Mouse (Mus musculus): ENCODE results near the gene Ddx18. TPM values are rescaled to one million over a fixed set of nuclear protein-coding genes. Genes with fewer than 3 reads are reported as not detected.

Gene Ddx18
- polyA plus RNA-seq (2016; fragmentation: Nextera tagmentation; extraction: Ambion mirVana) = 80.4 and 81.5 TPM in 2 replicates

GRCm38 (mm10) chr1:121567521-121568489 is at the start of gene Ddx18:
Gene Ddx18, minus strand, starts transcription at chr1:121567989.
- no peaks in the 10 kb centered on the region for H3K9me3 ChIP-seq
- ATAC-seq (ENCODE audit: low FRiP score) = peak; percentile 99
- H3K4me2 ChIP-seq = peak within 1 kb of the TSS; percentile 72
- H3K27ac ChIP-seq = 0 out of 2 replicates have a peak within 1 kb of the TSS, but pooled peaks have one; percentile 46
- H3K4me1 ChIP-seq = peaks cover 8% of the 10 kb centered on the region
- H3K27me3 ChIP-seq = no peaks in the 10 kb centered on the region
- H3K4me3 ChIP-seq (replicated peaks) = peak within 1 kb of the TSS; percentile 81
- peaks cover 26% of the 10 kb centered on the region for H3K36me3 ChIP-seq (replicated peaks)
- peak within 1 kb of the TSS; percentile 71 for H3K9ac ChIP-seq
- 7% methylated on average over 53 of the region's 53 CpGs for WGBS

- ATAC-seq (ENCODE audit: low FRiP score) = no peak
- no peak overlapping the region for H3K27ac ChIP-seq
- H3K9me3 ChIP-seq = no peaks in the 10 kb centered on the region
- H3K4me3 ChIP-seq (replicated peaks) = no peak overlapping the region
- no peak overlapping the region for H3K9ac ChIP-seq
- H3K36me3 ChIP-seq (replicated peaks) = no peaks in the 10 kb centered on the region
- no peaks in the 10 kb centered on the region for H3K4me1 ChIP-seq
- H3K27me3 ChIP-seq = no peaks in the 10 kb centered on the region
- WGBS = 72% methylated on average over 7 of the region's 7 CpGs
- no peak overlapping the region for H3K4me2 ChIP-seq
Measured at GRCm38 (mm10) chr1:121608000-121608399, 40.2 kb upstream of the Ddx18 start.

GRCm38 (mm10) chr1:121605118-121605517 is 37.3 kb upstream of the Ddx18 start:
- H3K27me3 ChIP-seq = no peaks in the 10 kb centered on the region
- no peak for ATAC-seq (ENCODE audit: low FRiP score)
- WGBS = 64% methylated on average over 6 of the region's 6 CpGs

GRCm38 (mm10) chr1:121601893-121602292 is 34.1 kb upstream of the Ddx18 start:
- H3K9me3 ChIP-seq = no peaks in the 10 kb centered on the region
- ATAC-seq (ENCODE audit: low FRiP score) = no peak
- H3K9ac ChIP-seq = no peak overlapping the region
- H3K4me2 ChIP-seq = no peak overlapping the region
- no peak overlapping the region for H3K27ac ChIP-seq
- 75% methylated on average over 6 of the region's 6 CpGs for WGBS
- no peak overlapping the region for H3K4me3 ChIP-seq (replicated peaks)
- no peaks in the 10 kb centered on the region for H3K36me3 ChIP-seq (replicated peaks)
- no peaks in the 10 kb centered on the region for H3K27me3 ChIP-seq
- no peaks in the 10 kb centered on the region for H3K4me1 ChIP-seq

More at GRCm38 (mm10) chr1:121605118-121605517, 37.3 kb upstream of the Ddx18 start:
- no peaks in the 10 kb centered on the region for H3K9me3 ChIP-seq
- H3K9ac ChIP-seq = no peak overlapping the region
- no peaks in the 10 kb centered on the region for H3K36me3 ChIP-seq (replicated peaks)
- H3K27ac ChIP-seq = no peak overlapping the region
- no peaks in the 10 kb centered on the region for H3K4me1 ChIP-seq
- no peak overlapping the region for H3K4me3 ChIP-seq (replicated peaks)
- H3K4me2 ChIP-seq = no peak overlapping the region

GRCm38 (mm10) chr1:121601084-121601483 is 33.3 kb upstream of the Ddx18 start:
- H3K27me3 ChIP-seq = no peaks in the 10 kb centered on the region
- H3K9me3 ChIP-seq = no peaks in the 10 kb centered on the region
- no peak overlapping the region for H3K9ac ChIP-seq
- H3K36me3 ChIP-seq (replicated peaks) = no peaks in the 10 kb centered on the region
- no peaks in the 10 kb centered on the region for H3K4me1 ChIP-seq
- no peak overlapping the region for H3K4me2 ChIP-seq
- no peak overlapping the region for H3K27ac ChIP-seq
- no peak for ATAC-seq (ENCODE audit: low FRiP score)
- 36% methylated on average over 1 of the region's 1 CpGs for WGBS
- no peak overlapping the region for H3K4me3 ChIP-seq (replicated peaks)

- 82% methylated on average over 3 of the region's 3 CpGs for WGBS
- ATAC-seq (ENCODE audit: low FRiP score) = no peak
- H3K4me1 ChIP-seq = no peaks in the 10 kb centered on the region
- H3K9ac ChIP-seq = no peak overlapping the region
- no peak overlapping the region for H3K27ac ChIP-seq
- no peaks in the 10 kb centered on the region for H3K36me3 ChIP-seq (replicated peaks)
- no peaks in the 10 kb centered on the region for H3K9me3 ChIP-seq
- H3K4me3 ChIP-seq (replicated peaks) = no peak overlapping the region
- no peak overlapping the region for H3K4me2 ChIP-seq
- H3K27me3 ChIP-seq = no peaks in the 10 kb centered on the region
Measured at GRCm38 (mm10) chr1:121598421-121598820, 30.6 kb upstream of the Ddx18 start.

- ATAC-seq (ENCODE audit: low FRiP score) = peak; percentile 65; the same call in 1 of the 2 replicates
- H3K9ac ChIP-seq = no peak overlapping the region
- H3K4me3 ChIP-seq (replicated peaks) = no peak overlapping the region
- H3K27me3 ChIP-seq = no peaks in the 10 kb centered on the region
- H3K4me2 ChIP-seq = no peak overlapping the region
- no peaks in the 10 kb centered on the region for H3K36me3 ChIP-seq (replicated peaks)
- WGBS = 23% methylated on average over 4 of the region's 4 CpGs
- H3K4me1 ChIP-seq = no peaks in the 10 kb centered on the region
- no peaks in the 10 kb centered on the region for H3K9me3 ChIP-seq
- H3K27ac ChIP-seq = no peak overlapping the region
Measured at GRCm38 (mm10) chr1:121596951-121597625, 29.3 kb upstream of the Ddx18 start.

- WGBS = 86% methylated on average over 6 of the region's 6 CpGs
- H3K9me3 ChIP-seq = no peaks in the 10 kb centered on the region
Measured at GRCm38 (mm10) chr1:121584838-121585237, 17.0 kb upstream of the Ddx18 start.

GRCm38 (mm10) chr1:121581133-121581855 is 13.5 kb upstream of the Ddx18 start:
- no peaks in the 10 kb centered on the region for H3K27me3 ChIP-seq
- ATAC-seq (ENCODE audit: low FRiP score) = no peak
- H3K36me3 ChIP-seq (replicated peaks) = no peaks in the 10 kb centered on the region
- no peak overlapping the region for H3K4me3 ChIP-seq (replicated peaks)
- H3K9me3 ChIP-seq = no peaks in the 10 kb centered on the region
- no peak overlapping the region for H3K9ac ChIP-seq
- WGBS = 90% methylated on average over 5 of the region's 5 CpGs
- no peak overlapping the region for H3K4me2 ChIP-seq
- no peak overlapping the region for H3K27ac ChIP-seq
- H3K4me1 ChIP-seq = no peaks in the 10 kb centered on the region

More at GRCm38 (mm10) chr1:121584838-121585237, 17.0 kb upstream of the Ddx18 start:
- Histone ChIP-seq H3K4me3 (replicated peaks) (no peak overlapping the region), H3K4me2 (no peak overlapping the region), H3K36me3 (replicated peaks) (no peaks in the 10 kb centered on the region), H3K4me1 (no peaks in the 10 kb centered on the region), H3K27ac (no peak overlapping the region), H3K9ac (no peak overlapping the region), H3K27me3 (no peaks in the 10 kb centered on the region)
- ATAC-seq (ENCODE audit: low FRiP score) = no peak

GRCm38 (mm10) chr1:121577491-121577890 is 9.7 kb upstream of the Ddx18 start:
- H3K27ac ChIP-seq = no peak overlapping the region
- H3K9ac ChIP-seq = no peak overlapping the region
- H3K27me3 ChIP-seq = no peaks in the 10 kb centered on the region
- H3K9me3 ChIP-seq = no peaks in the 10 kb centered on the region
- 29% methylated on average over 1 of the region's 1 CpGs for WGBS
- no peak overlapping the region for H3K4me3 ChIP-seq (replicated peaks)
- H3K36me3 ChIP-seq (replicated peaks) = no peaks in the 10 kb centered on the region
- no peaks in the 10 kb centered on the region for H3K4me1 ChIP-seq
- no peak for ATAC-seq (ENCODE audit: low FRiP score)
- H3K4me2 ChIP-seq = no peak overlapping the region

GRCm38 (mm10) chr1:121570522-121570921 is 2.7 kb upstream of the Ddx18 start:
- Histone ChIP-seq H3K9me3 (no peaks in the 10 kb centered on the region), H3K9ac (no peak overlapping the region), H3K4me2 (no peak overlapping the region), H3K4me3 (replicated peaks) (no peak overlapping the region), H3K27ac (no peak overlapping the region), H3K4me1 (peaks cover 8% of the 10 kb centered on the region), H3K36me3 (replicated peaks) (peaks cover 2% of the 10 kb centered on the region), H3K27me3 (no peaks in the 10 kb centered on the region)
- no peak for ATAC-seq (ENCODE audit: low FRiP score)
- 91% methylated on average over 7 of the region's 7 CpGs for WGBS

GRCm38 (mm10) chr1:121557861-121558260 is 9.9 kb downstream of the Ddx18 start:
- Histone ChIP-seq H3K4me2 (no peak overlapping the region), H3K36me3 (replicated peaks) (peaks cover 92% of the 10 kb centered on the region), H3K27me3 (no peaks in the 10 kb centered on the region), H3K9ac (no peak overlapping the region), H3K4me1 (no peaks in the 10 kb centered on the region), H3K27ac (no peak overlapping the region), H3K4me3 (replicated peaks) (no peak overlapping the region), H3K9me3 (no peaks in the 10 kb centered on the region)
- WGBS = 95% methylated on average over 5 of the region's 5 CpGs
- no peak for ATAC-seq (ENCODE audit: low FRiP score)

Measured in forebrain, embryonic 12.5 days (tissue).